Mouse (Mus musculus): Measurements from ENCODE around the gene Pidd1.

- TF ChIP-seq POLR2A (IDR thresholded peaks at IDR 0.05; ENCODE audit: extremely low read depth, insufficient read depth, low read length): no peak
- no peak for TF ChIP-seq CTCF (IDR thresholded peaks at IDR 0.05; ENCODE audit: extremely low read depth, insufficient read depth, low read length)
Observed at GRCm38 (mm10) chr7:141390326-141391259, 53.2 kb downstream of the Pidd1 start.
